Mouse (Mus musculus) hindbrain, embryonic 10.5 days (tissue): ENCODE data around the gene Galnt15. TPM values are rescaled to one million over a fixed set of nuclear protein-coding genes. Genes with fewer than 3 reads are reported as not detected.

Experiments used
- DNase-seq: peaks from one replicate; pipeline ENCODE4 v3.0.0-alpha.2; 2017; ENCODE audit warnings: low spot score
- H3K27ac ChIP-seq: fragments of 300-500 bp; sonication (generic); 2 replicates; pipeline ENCODE4 v1.5.1; 2016; ENCODE audit warnings: mild to moderate bottlenecking, moderate library complexity
- H3K27me3 ChIP-seq: fragments of 300-500 bp; sonication (generic); 2 replicates; pipeline ENCODE4 v1.6.1; 2016; ENCODE audit warnings: mild to moderate bottlenecking; ENCODE audit not compliant: poor library complexity, insufficient read depth, severe bottlenecking
- H3K36me3 ChIP-seq: fragments of 300-500 bp; sonication (generic); 2 replicates; pipeline ENCODE4 v1.6.1; 2016; ENCODE audit warnings: mild to moderate bottlenecking, moderate library complexity
- H3K4me1 ChIP-seq: fragments of 300-500 bp; sonication (generic); replicated peaks from 2 replicates; pipeline ENCODE4 v1.6.1; 2016; ENCODE audit warnings: mild to moderate bottlenecking
- H3K4me3 ChIP-seq: fragments of 300-500 bp; sonication (generic); 2 replicates; pipeline ENCODE4 v1.5.1; 2016; ENCODE audit warnings: mild to moderate bottlenecking, moderate library complexity
- H3K9me3 ChIP-seq: fragments of 300-500 bp; sonication (generic); 2 replicates; pipeline ENCODE4 v1.6.1; 2016; ENCODE audit warnings: mild to moderate bottlenecking, moderate library complexity
- WGBS: fragments of 180-500 bp; shearing (Covaris S2); methylation state at CpG from one replicate; pipeline ENCODE4 v1.1.7; 2016; 5-methylcytosine and 5-hydroxymethylcytosine counted together
- polyA plus RNA-seq: library from polyadenylated mRNA; unstranded; fragments of >200 nt; fragmentation: Nextera tagmentation; extraction: Ambion mirVana; gene quantifications from 2 replicates; pipeline ENCODE4 v1.2.1, GENCODE M21; 2016

Gene Galnt15
- polyA plus RNA-seq, 1 experiment from 2014 or later, result 0.13 TPM

DNA sequence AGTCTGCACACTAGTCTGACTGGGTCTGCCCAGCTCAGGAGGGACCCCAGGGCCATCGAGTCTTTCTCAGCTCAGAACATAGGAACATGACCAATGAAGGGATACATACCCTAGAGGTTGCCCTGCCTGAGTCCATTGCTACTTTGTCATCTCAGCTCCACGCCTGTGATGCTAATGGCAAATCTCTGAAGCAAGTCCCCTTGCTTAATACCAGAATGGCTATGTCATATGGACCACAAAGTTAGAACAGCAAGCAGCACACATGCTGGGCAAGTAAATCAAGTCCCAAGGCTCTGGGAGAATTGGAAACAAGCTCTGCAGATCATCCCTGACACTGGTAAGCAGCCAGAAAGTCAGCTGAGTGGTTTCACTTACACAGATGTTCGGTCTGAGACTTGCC is 70.2 kb downstream of the Galnt15 start:
- Histone ChIP-seq H3K27ac (no peak overlapping the region), H3K9me3 (no peaks in the 10 kb centered on the region), H3K4me1 (no peaks in the 10 kb centered on the region), H3K27me3 (no peaks in the 10 kb centered on the region), H3K36me3 (peaks cover 91% of the 10 kb centered on the region), H3K4me3 (no peak overlapping the region)
- no peak for DNase-seq
- 89% methylated on average over 3 of the region's 3 CpGs for WGBS

DNA sequence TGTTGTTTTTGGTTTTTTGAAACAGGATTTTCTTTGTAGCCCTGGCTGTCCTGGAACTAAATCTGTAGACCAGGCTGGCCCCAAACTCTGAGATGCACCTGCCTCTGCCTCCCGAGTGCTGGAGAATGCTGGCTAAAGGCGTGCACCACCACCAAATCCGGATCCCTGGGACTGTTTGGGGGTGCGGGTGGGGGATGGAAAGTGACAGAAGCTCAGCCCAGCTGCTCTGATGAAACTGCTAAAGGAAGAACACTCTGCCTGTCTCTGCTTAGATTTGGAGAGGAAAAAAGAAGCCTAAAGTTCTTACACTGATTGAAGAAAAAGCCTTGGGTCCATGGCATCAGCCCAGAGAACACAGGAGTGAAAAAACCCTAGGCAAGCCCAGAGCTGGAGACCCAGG is 74.8 kb downstream of the Galnt15 start:
- Histone ChIP-seq H3K4me1 (no peaks in the 10 kb centered on the region), H3K36me3 (peaks cover 50% of the 10 kb centered on the region), H3K27me3 (no peaks in the 10 kb centered on the region), H3K4me3 (no peak overlapping the region), H3K27ac (no peak overlapping the region), H3K9me3 (no peaks in the 10 kb centered on the region)
- WGBS, result 90% methylated on average over 4 of the region's 4 CpGs
- DNase-seq, result no peak

DNA sequence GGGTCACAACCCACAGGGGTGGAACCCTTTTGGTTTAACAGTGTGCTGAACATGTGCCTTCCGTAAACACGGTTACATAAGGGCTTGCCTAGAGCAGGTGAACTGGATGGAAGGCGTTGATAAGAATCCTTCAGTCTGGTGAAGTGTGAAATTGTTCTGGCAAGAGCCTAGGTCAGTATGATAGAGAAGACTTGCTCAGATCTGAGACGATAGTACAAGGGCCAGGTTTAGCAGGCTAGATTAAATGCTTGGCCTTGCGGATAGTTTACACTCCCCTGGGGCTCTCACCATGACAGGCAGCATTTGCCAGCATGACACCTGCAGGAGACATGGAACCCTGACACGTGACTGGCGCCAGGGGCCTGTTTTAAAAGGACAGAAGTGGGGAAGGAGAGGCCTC is 76.9 kb downstream of the Galnt15 start:
- Histone ChIP-seq H3K36me3 (peaks cover 29% of the 10 kb centered on the region), H3K9me3 (no peaks in the 10 kb centered on the region), H3K4me3 (no peak overlapping the region), H3K27me3 (no peaks in the 10 kb centered on the region), H3K4me1 (no peaks in the 10 kb centered on the region), H3K27ac (no peak overlapping the region)
- WGBS, result 66% methylated on average over 7 of the region's 7 CpGs
- DNase-seq, result no peak

DNA sequence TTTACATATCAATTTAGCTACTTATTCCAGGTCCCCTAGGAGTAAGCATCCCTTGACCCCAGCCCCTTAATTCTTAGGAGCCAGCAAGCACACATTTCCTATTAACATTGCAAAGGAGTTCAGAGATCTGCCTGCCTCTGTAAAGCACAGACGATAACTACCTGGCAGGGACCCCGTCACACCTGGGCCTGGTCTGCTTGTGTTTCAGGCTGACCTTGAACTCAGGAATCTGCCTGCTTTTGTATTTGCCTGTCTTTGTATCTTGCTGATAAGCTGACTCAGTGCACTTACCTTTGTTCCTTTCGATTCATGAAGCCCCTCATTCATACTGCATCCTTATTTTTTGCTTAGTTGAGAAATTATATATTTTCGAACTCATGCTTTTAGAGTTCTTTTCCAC is 78.1 kb downstream of the Galnt15 start:
- Histone ChIP-seq H3K9me3 (no peaks in the 10 kb centered on the region), H3K27me3 (no peaks in the 10 kb centered on the region), H3K4me3 (no peak overlapping the region), H3K36me3 (peaks cover 20% of the 10 kb centered on the region), H3K4me1 (no peaks in the 10 kb centered on the region), H3K27ac (no peak overlapping the region)
- no peak for DNase-seq
- 86% methylated on average over 4 of the region's 4 CpGs for WGBS

Other genes starting within 250 kb of the Galnt15 start
- gene Ankrd28, start 198.3 kb upstream of the Galnt15 start, polyA plus RNA-seq, result 7.7 and 9.1 TPM in 2 replicates
- gene Oxnad1, start 56.4 kb downstream of the Galnt15 start, polyA plus RNA-seq, result 22.2 and 23.0 TPM in 2 replicates
- 89.7 and 93.6 TPM in 2 replicates for gene Dph3, start 56.7 kb downstream of the Galnt15 start, polyA plus RNA-seq
- gene Msmb, start 113.0 kb downstream of the Galnt15 start, polyA plus RNA-seq, result not detected in 2 replicates
- 66.0 and 71.9 TPM in 2 replicates for gene Ncoa4, start 130.9 kb downstream of the Galnt15 start, polyA plus RNA-seq
- 302 and 327 TPM in 2 replicates for gene Timm23, start 172.9 kb downstream of the Galnt15 start, polyA plus RNA-seq
- 40.6 and 50.0 TPM in 2 replicates for gene Parg, start 173.0 kb downstream of the Galnt15 start, polyA plus RNA-seq